Mouse (Mus musculus) v-Abl transformed pro-B cells (cell line): Measurements from ENCODE around the gene Trpm6.

Experiments
- in situ Hi-C, 2 experiments: fragments of 400-800 bp; cut with MboI; formaldehyde crosslinking; loops; one replicate each; pipeline ENCODE4 v1.15.1; 2025; ENCODE audit not compliant: unreplicated experiment in 2 of 2

Gene Trpm6

GRCm38 (mm10) chr19:18879264-18879663, 129.5 kb downstream of the Trpm6 start:
- in situ Hi-C loops = no loop called here

- in situ Hi-C loops = no loop called here
Measured at GRCm38 (mm10) chr19:18881162-18881561, 131.4 kb downstream of the Trpm6 start.

- in situ Hi-C loops = no loop called here
Measured at GRCm38 (mm10) chr19:18887646-18888407, 138.0 kb downstream of the Trpm6 start.

- in situ Hi-C loops = no loop called here
Measured at GRCm38 (mm10) chr19:18888491-18889116, 138.8 kb downstream of the Trpm6 start.

- in situ Hi-C loops = no loop called here
Measured at GRCm38 (mm10) chr19:18889117-18889627, 139.4 kb downstream of the Trpm6 start.

GRCm38 (mm10) chr19:18889632-18890031, 139.8 kb downstream of the Trpm6 start:
- in situ Hi-C loops = no loop called here

GRCm38 (mm10) chr19:18890216-18890615, 140.4 kb downstream of the Trpm6 start:
- in situ Hi-C loops = no loop called here

GRCm38 (mm10) chr19:18898238-18898637, 148.5 kb downstream of the Trpm6 start:
- in situ Hi-C loops = no loop called here

- in situ Hi-C loops = no loop called here
Measured at GRCm38 (mm10) chr19:18902041-18902693, 152.4 kb downstream of the Trpm6 start.

GRCm38 (mm10) chr19:18902694-18903067, 152.9 kb downstream of the Trpm6 start:
- in situ Hi-C loops = no loop called here

- in situ Hi-C loops = no loop called here
Measured at GRCm38 (mm10) chr19:18905511-18905910, 155.7 kb downstream of the Trpm6 start.

GRCm38 (mm10) chr19:18909641-18910040, 159.9 kb downstream of the Trpm6 start:
- in situ Hi-C loops = no loop called here

- in situ Hi-C loops = no loop called here
Measured at GRCm38 (mm10) chr19:18911755-18912340, 162.1 kb downstream of the Trpm6 start.

- in situ Hi-C loops = no loop called here
Measured at GRCm38 (mm10) chr19:18941391-18941790, 191.6 kb downstream of the Trpm6 start.
